Mouse (Mus musculus) limb, embryonic 14.5 days (tissue): ENCODE results near the gene Fgd4. TPM values are rescaled to one million over a fixed set of nuclear protein-coding genes. Genes with fewer than 3 reads are reported as not detected.

Experiments used
- ATAC-seq: fragments of 200-750 bp; cut with Nextera tagmentation; 2 replicates; pipeline ENCODE4 v1.8.0; 2017; ENCODE audit warnings: low read depth, moderate number of reproducible peaks, moderate TSS enrichment; ENCODE audit not compliant: low FRiP score
- DNase-seq: peaks from one replicate; pipeline ENCODE4 v3.0.0-alpha.2; 2015; ENCODE audit warnings: low spot score
- H3K27ac ChIP-seq: fragments of 300-500 bp; sonication (generic); replicated peaks from 2 replicates; pipeline ENCODE4 v1.5.1; 2014; ENCODE audit warnings: low read depth, mild to moderate bottlenecking, low read length, moderate library complexity, mixed read lengths
- H3K27me3 ChIP-seq: fragments of 300-500 bp; sonication (generic); 2 replicates; pipeline ENCODE4 v1.6.1; 2014; ENCODE audit warnings: low read length, mixed read lengths; ENCODE audit not compliant: control insufficient read depth, insufficient read depth
- H3K36me3 ChIP-seq: fragments of 300-500 bp; sonication (generic); 2 replicates; pipeline ENCODE4 v1.6.1; 2014; ENCODE audit warnings: mild to moderate bottlenecking, low read length, moderate library complexity, mixed read lengths; ENCODE audit not compliant: control insufficient read depth, insufficient read depth
- H3K4me1 ChIP-seq: fragments of 300-500 bp; sonication (generic); 2 replicates; pipeline ENCODE4 v1.6.1; 2014; ENCODE audit warnings: antibody characterized with exemption, low read length, mixed read lengths; ENCODE audit not compliant: control insufficient read depth, insufficient read depth
- H3K4me2 ChIP-seq: fragments of 300-500 bp; sonication (generic); replicated peaks from 2 replicates; pipeline ENCODE4 v1.6.1; 2014; ENCODE audit warnings: low read depth, mild to moderate bottlenecking, low read length, moderate library complexity; ENCODE audit not compliant: severe bottlenecking
- H3K4me3 ChIP-seq: fragments of 300-500 bp; sonication (generic); replicated peaks from 2 replicates; pipeline ENCODE4 v1.5.1; 2014; ENCODE audit warnings: low read length
- H3K9ac ChIP-seq: fragments of 300-500 bp; sonication (generic); 2 replicates; pipeline ENCODE4 v1.6.1; 2014; ENCODE audit warnings: mild to moderate bottlenecking, low read depth, low read length, moderate library complexity; ENCODE audit not compliant: severe bottlenecking
- H3K9me3 ChIP-seq: fragments of 300-500 bp; sonication (generic); 2 replicates; pipeline ENCODE4 v1.6.1; 2016; ENCODE audit warnings: low read length; ENCODE audit not compliant: control insufficient read depth
- POLR2A ChIP-seq: fragments of 200-500 bp; IDR thresholded peaks from 2 replicates; pipeline ENCODE4 v1.8.0; 2012; ENCODE audit warnings: inconsistent platforms, mild to moderate bottlenecking, moderate library complexity, borderline replicate concordance; ENCODE audit not compliant: insufficient read depth, insufficient read length; ENCODE audit errors: extremely low read depth
- WGBS: fragments of 180-500 bp; shearing (Covaris S2); extraction: QIAGEN DNeasy Blood & Tissue Kit; methylation state at CpG from one replicate; pipeline ENCODE4 v1.1.7; 2014; 5-methylcytosine and 5-hydroxymethylcytosine counted together
- polyA plus RNA-seq, 2 experiments: library from polyadenylated mRNA; depleted of rRNA in 1 of 2; stranded (reverse) in 1 of 2; unstranded in 1 of 2; fragments of >200 nt; fragmentation: Nextera tagmentation in 1 of 2; extraction: Ambion mirVana in 1 of 2; gene quantifications; 2 replicates each; pipeline versions ENCODE4 v1.2.1 to v1.2.3; 2012 to 2014

The Fgd4 gene
- polyA plus RNA-seq, 2 experiments: 2.7 to 6.0 TPM

- WGBS: 66% methylated on average over 1 of the region's 1 CpGs
- H3K4me3 ChIP-seq: no peak overlapping the region
- H3K27me3 ChIP-seq: no peaks in the 10 kb centered on the region
- no peaks in the 10 kb centered on the region for H3K9me3 ChIP-seq
- no peaks in the 10 kb centered on the region for H3K36me3 ChIP-seq
- no peak overlapping the region for H3K4me2 ChIP-seq
- H3K9ac ChIP-seq: no peak overlapping the region
- no peak overlapping the region for H3K27ac ChIP-seq
- ATAC-seq: no peak
- DNase-seq: no peak
- no peaks in the 10 kb centered on the region for H3K4me1 ChIP-seq
- TF ChIP-seq POLR2A: no peak
Observed at GRCm38 (mm10) chr16:16566786-16567185, 33.6 kb downstream of the Fgd4 start.

- 85% methylated on average over 5 of the region's 5 CpGs for WGBS
- DNase-seq: no peak
Observed at GRCm38 (mm10) chr16:16566215-16566614, 34.1 kb downstream of the Fgd4 start.

GRCm38 (mm10) chr16:16565786-16566185, 34.6 kb downstream of the Fgd4 start:
- TF ChIP-seq POLR2A: no peak
- H3K27ac ChIP-seq: no peak overlapping the region
- no peaks in the 10 kb centered on the region for H3K9me3 ChIP-seq
- no peak for DNase-seq
- H3K4me2 ChIP-seq: no peak overlapping the region
- no peak overlapping the region for H3K9ac ChIP-seq
- ATAC-seq: no peak
- no peaks in the 10 kb centered on the region for H3K36me3 ChIP-seq
- H3K4me1 ChIP-seq: no peaks in the 10 kb centered on the region
- H3K27me3 ChIP-seq: no peaks in the 10 kb centered on the region
- H3K4me3 ChIP-seq: no peak overlapping the region

More at GRCm38 (mm10) chr16:16566215-16566614, 34.1 kb downstream of the Fgd4 start:
- Histone ChIP-seq H3K36me3 (no peaks in the 10 kb centered on the region), H3K9me3 (no peaks in the 10 kb centered on the region), H3K9ac (no peak overlapping the region), H3K27ac (no peak overlapping the region), H3K4me1 (no peaks in the 10 kb centered on the region), H3K4me2 (no peak overlapping the region), H3K27me3 (no peaks in the 10 kb centered on the region), H3K4me3 (no peak overlapping the region)
- TF ChIP-seq POLR2A: no peak
- ATAC-seq: no peak

GRCm38 (mm10) chr16:16560718-16561117, 39.6 kb downstream of the Fgd4 start:
- Histone ChIP-seq H3K9ac (no peak overlapping the region), H3K27ac (no peak overlapping the region), H3K36me3 (no peaks in the 10 kb centered on the region), H3K9me3 (no peaks in the 10 kb centered on the region), H3K27me3 (no peaks in the 10 kb centered on the region), H3K4me1 (0 out of 2 replicates have a peak, but pooled peaks cover 7% of the 10 kb centered on the region), H3K4me3 (no peak overlapping the region), H3K4me2 (no peak overlapping the region)
- DNase-seq (no peak), ATAC-seq (no peak)
- TF ChIP-seq POLR2A: no peak

- no peaks in the 10 kb centered on the region for H3K9me3 ChIP-seq
- H3K9ac ChIP-seq: no peak overlapping the region
- DNase-seq (peak; percentile 86), ATAC-seq (peak; percentile 98)
- H3K36me3 ChIP-seq: no peaks in the 10 kb centered on the region
- 0 out of 2 replicates have a peak, but pooled peaks cover 7% of the 10 kb centered on the region for H3K4me1 ChIP-seq
- H3K27ac ChIP-seq: peak overlapping the region; percentile 67
- TF ChIP-seq POLR2A: no peak
- H3K27me3 ChIP-seq: no peaks in the 10 kb centered on the region
- peak overlapping the region; percentile 28 for H3K4me3 ChIP-seq
- peak overlapping the region; percentile 40 for H3K4me2 ChIP-seq
- WGBS: 8% methylated on average over 9 of the region's 9 CpGs
Observed at GRCm38 (mm10) chr16:16559878-16560531, 40.3 kb downstream of the Fgd4 start.
